Mouse (Mus musculus) 416B (cell line): ENCODE results near the gene R3hcc1l.

ENCODE experiments used
- DNase-seq: peaks from one replicate; pipeline ENCODE4 v3.0.0; 2011; ENCODE audit warnings: low read depth

The R3hcc1l gene

GRCm38 (mm10) chr19:42600591-42600990, 82.0 kb downstream of the R3hcc1l start:
- no peak for DNase-seq

GRCm38 (mm10) chr19:42601445-42601844, 82.9 kb downstream of the R3hcc1l start:
- no peak for DNase-seq

GRCm38 (mm10) chr19:42602041-42602440, 83.5 kb downstream of the R3hcc1l start:
- DNase-seq, result no peak

GRCm38 (mm10) chr19:42602576-42602975, 84.0 kb downstream of the R3hcc1l start:
- DNase-seq, result no peak

GRCm38 (mm10) chr19:42608082-42608481, 89.5 kb downstream of the R3hcc1l start:
- DNase-seq, result no peak

- no peak for DNase-seq
Observed at GRCm38 (mm10) chr19:42609716-42610115, 91.2 kb downstream of the R3hcc1l start.

GRCm38 (mm10) chr19:42611746-42612145, 93.2 kb downstream of the R3hcc1l start:
- DNase-seq, result no peak

GRCm38 (mm10) chr19:42612654-42613053, 94.1 kb downstream of the R3hcc1l start, which contains the start of gene Loxl4:
Loxl4 (minus strand) TSS chr19:42612813.
- no peak for DNase-seq

GRCm38 (mm10) chr19:42613116-42613515, 94.6 kb downstream of the R3hcc1l start:
- no peak for DNase-seq

- DNase-seq, result no peak
Observed at GRCm38 (mm10) chr19:42613647-42614225, 95.2 kb downstream of the R3hcc1l start.

- no peak for DNase-seq
Observed at GRCm38 (mm10) chr19:42628068-42628467, 109.5 kb downstream of the R3hcc1l start.

- no peak for DNase-seq
Observed at GRCm38 (mm10) chr19:42631541-42631961, 113.0 kb downstream of the R3hcc1l start.

- no peak for DNase-seq
Observed at GRCm38 (mm10) chr19:42632301-42632700, 113.7 kb downstream of the R3hcc1l start.

- DNase-seq, result no peak
Observed at GRCm38 (mm10) chr19:42633650-42634049, 115.1 kb downstream of the R3hcc1l start.

GRCm38 (mm10) chr19:42636631-42637030, 118.1 kb downstream of the R3hcc1l start:
- DNase-seq, result peak; percentile 9

- no peak for DNase-seq
Observed at GRCm38 (mm10) chr19:42638604-42639481, 120.3 kb downstream of the R3hcc1l start.

- peak; percentile 67 for DNase-seq
Observed at GRCm38 (mm10) chr19:42639544-42639943, 121.0 kb downstream of the R3hcc1l start.

- no peak for DNase-seq
Observed at GRCm38 (mm10) chr19:42640211-42640610, 121.7 kb downstream of the R3hcc1l start.
